17 mouse cellular contexts compared by ENCODE assay signal in genomic region chr19:3653508-3653907, GRCm38 (mm10). TPM values are rescaled to one million over a fixed set of nuclear protein-coding genes. Genes with fewer than 3 reads are reported as not detected.
A peak's percentile ranks its signal among the peaks of the same experiment; 100 is the strongest.
DNase-seq lines count a peak whose midpoint lies in the region; ATAC-seq and TF ChIP-seq lines count a peak whose summit lies in the region.
"Had no signal": no experiment of that assay in that cellular context is flagged by ENCODE, and none has a peak within 500 bp of the region (broad histone marks: within the 10 kb centered on the region; RNA-seq: fewer than 3 reads in every experiment).

No protein-coding gene starts in this region.

- WGBS in heart, embryonic 16.5 days: 80% methylated on average over 4 of the region's 4 CpGs
- WGBS in liver, adult 2 months: 69% methylated on average over 4 of the region's 4 CpGs
- 80% methylated on average over 4 of the region's 4 CpGs for WGBS in liver, embryonic 11.5 days
- WGBS in stomach, postnatal 0 days: 80% methylated on average over 4 of the region's 4 CpGs

- no peak overlapping the region for H3K4me2 ChIP-seq in heart, embryonic 16.5 days (ENCODE audit: low read depth, low read length)
- no peak overlapping the region for H3K4me2 ChIP-seq in liver, embryonic 11.5 days
- H3K4me2 ChIP-seq in stomach, postnatal 0 days (replicated peaks; ENCODE audit: low read depth): no peak overlapping the region
- H3K4me2 ChIP-seq: forebrain, embryonic 13.5 days; intestine, embryonic 15.5 days; neural tube, embryonic 13.5 days; stomach, embryonic 15.5 days had no signal

- H3K79me2 ChIP-seq in liver, adult 2 months (ENCODE audit: control insufficient read depth, insufficient read depth, low read length): peaks cover 19% of the 10 kb centered on the region

- no peak for TF ChIP-seq EP300 in stomach, postnatal 0 days (optimal IDR thresholded peaks at IDR 0.05)

- no peak for DNase-seq in heart, postnatal 4 days
- DNase-seq in liver, adult 2 months (ENCODE audit: extremely low read depth, low read depth, low spot score): no peak
- no peak for DNase-seq in liver, embryonic 11.5 days (ENCODE audit: low spot score)
- peak; percentile 31 for DNase-seq in right cerebral cortex, adult 18-20 months
- DNase-seq in right cerebral cortex, postnatal 14 days: no peak
- DNase-seq in stomach, postnatal 0 days (ENCODE audit: low spot score): no peak
- DNase-seq in layer of hippocampus, postnatal 10 days (ENCODE audit: low spot score in 2 of 2): no peak
- DNase-seq: cerebellum, adult 11 months; cerebellum, postnatal 36 days had no signal

- no peak for TF ChIP-seq CTCF in liver, adult 2 months (IDR thresholded peaks at IDR 0.05; ENCODE audit: low read depth, low read length)
- TF ChIP-seq CTCF in stomach, postnatal 0 days (IDR thresholded peaks at IDR 0.05; ENCODE audit: low read depth): no peak

- peaks cover 9% of the 10 kb centered on the region; the same call in 1 of the 2 replicates for H3K4me1 ChIP-seq in heart, embryonic 16.5 days (ENCODE audit: control insufficient read depth, insufficient read depth, low read length)
- peaks cover 19% of the 10 kb centered on the region for H3K4me1 ChIP-seq in liver, adult 2 months (ENCODE audit: control insufficient read depth, insufficient read depth, low read length)
- H3K4me1 ChIP-seq in liver, embryonic 11.5 days (replicated peaks; ENCODE audit: control insufficient read depth, insufficient read depth, low read length): peaks cover 15% of the 10 kb centered on the region; the same call in 1 of the 2 replicates
- no peaks in the 10 kb centered on the region for H3K4me1 ChIP-seq in stomach, postnatal 0 days (replicated peaks; ENCODE audit: control insufficient read depth, insufficient read depth)
- H3K4me1 ChIP-seq: forebrain, embryonic 13.5 days; neural tube, embryonic 13.5 days had no signal

- peak overlapping the region; percentile 11 for H3K27ac ChIP-seq in heart, embryonic 16.5 days (ENCODE audit: low read length)
- peak overlapping the region; percentile 40 for H3K27ac ChIP-seq in liver, adult 2 months (replicated peaks; ENCODE audit: insufficient read depth, low read depth, low read length)
- no peak overlapping the region for H3K27ac ChIP-seq in liver, embryonic 11.5 days (ENCODE audit: low read depth, low read length)
- 0 out of 2 replicates have a peak overlapping the region, but pooled peaks have one; percentile 24 for H3K27ac ChIP-seq in stomach, postnatal 0 days (replicated peaks)
- H3K27ac ChIP-seq: forebrain, embryonic 13.5 days; hindbrain, embryonic 10.5 days; intestine, embryonic 15.5 days; neural tube, embryonic 13.5 days had no signal

- no peak overlapping the region for H3K9ac ChIP-seq in heart, embryonic 16.5 days (ENCODE audit: low read length)
- no peak overlapping the region for H3K9ac ChIP-seq in liver, adult 2 months (ENCODE audit: low read depth, low read length)
- H3K9ac ChIP-seq in liver, embryonic 11.5 days (ENCODE audit: low read depth, low read length): no peak overlapping the region
- H3K9ac ChIP-seq in stomach, postnatal 0 days (ENCODE audit: low read length): no peak overlapping the region
- H3K9ac ChIP-seq: forebrain, embryonic 13.5 days; intestine, embryonic 15.5 days; neural tube, embryonic 13.5 days; stomach, embryonic 15.5 days had no signal

- peaks cover 4% of the 10 kb centered on the region for H3K9me3 ChIP-seq in heart, embryonic 16.5 days (replicated peaks; ENCODE audit: control insufficient read depth, low read length)
- H3K9me3 ChIP-seq in liver, embryonic 11.5 days (ENCODE audit: control insufficient read depth, low read length): peaks cover 5% of the 10 kb centered on the region; the same call in 1 of the 2 replicates
- no peaks in the 10 kb centered on the region for H3K9me3 ChIP-seq in stomach, postnatal 0 days (ENCODE audit: control insufficient read depth, low read length)
- H3K9me3 ChIP-seq: intestine, embryonic 15.5 days; neural tube, embryonic 13.5 days; stomach, embryonic 15.5 days had no signal

- no peak for TF ChIP-seq POLR2A in liver, adult 2 months (IDR thresholded peaks at IDR 0.05; ENCODE audit: extremely low read depth, insufficient read depth, low read length)

- H3K36me3 ChIP-seq in heart, embryonic 16.5 days (ENCODE audit: control insufficient read depth, insufficient read depth): peaks cover 28% of the 10 kb centered on the region
- peaks cover 11% of the 10 kb centered on the region for H3K36me3 ChIP-seq in liver, adult 2 months (ENCODE audit: control insufficient read depth, insufficient read depth, low read length)
- peaks cover 21% of the 10 kb centered on the region for H3K36me3 ChIP-seq in liver, embryonic 11.5 days (ENCODE audit: control insufficient read depth, insufficient read depth, low read length)
- H3K36me3 ChIP-seq in stomach, postnatal 0 days (ENCODE audit: control insufficient read depth, insufficient read depth, low read length): peaks cover 16% of the 10 kb centered on the region

- no peaks in the 10 kb centered on the region for H3K27me3 ChIP-seq in heart, embryonic 16.5 days (ENCODE audit: control insufficient read depth, insufficient read depth, low read length)
- no peaks in the 10 kb centered on the region for H3K27me3 ChIP-seq in liver, adult 2 months (ENCODE audit: control insufficient read depth, insufficient read depth, low read length)
- no peaks in the 10 kb centered on the region for H3K27me3 ChIP-seq in liver, embryonic 11.5 days (replicated peaks; ENCODE audit: control insufficient read depth, insufficient read depth, low read length)
- H3K27me3 ChIP-seq in stomach, postnatal 0 days (ENCODE audit: control insufficient read depth, insufficient read depth, low read length): no peaks in the 10 kb centered on the region
- H3K27me3 ChIP-seq: CH12.LX; forebrain, embryonic 13.5 days; intestine, embryonic 15.5 days; neural tube, embryonic 13.5 days; stomach, embryonic 15.5 days had no signal

- ATAC-seq in heart, embryonic 16.5 days (replicated peaks; ENCODE audit: extremely low read depth, insufficient read depth, low FRiP score): no peak
- ATAC-seq in liver, embryonic 11.5 days (replicated peaks; ENCODE audit: low FRiP score): no peak
- no peak for ATAC-seq in stomach, postnatal 0 days (ENCODE audit: low FRiP score, low TSS enrichment)
- ATAC-seq: activated CD4-positive, CD25-positive, alpha-beta regulatory T cell, adult 4 months; forebrain, embryonic 13.5 days; intestine, embryonic 15.5 days had no signal

- H3K4me3 ChIP-seq in heart, embryonic 16.5 days (ENCODE audit: low read length): no peak overlapping the region
- H3K4me3 ChIP-seq in liver, adult 2 months (ENCODE audit: insufficient read depth, low read depth, low read length): no peak overlapping the region
- H3K4me3 ChIP-seq in liver, embryonic 11.5 days (ENCODE audit: low read depth, low read length): no peak overlapping the region
- H3K4me3 ChIP-seq in stomach, postnatal 0 days (ENCODE audit: low read depth, low read length): no peak overlapping the region
- H3K4me3 ChIP-seq: forebrain, embryonic 13.5 days; hindbrain, embryonic 10.5 days; intestine, embryonic 15.5 days; neural tube, embryonic 13.5 days; stomach, embryonic 15.5 days had no signal

RNA-seq across cellular contexts. Expression of gene Lrp5, which starts 32.9 kb away (rescaled TPM):
- polyA plus RNA-seq in heart, embryonic 16.5 days (2015; fragmentation: Nextera tagmentation; extraction: Ambion mirVana): 3.1 and 3.7 TPM in 2 replicates
- 10 to 100 TPM; 43.1 to 46.0 TPM for total RNA-seq in heart, postnatal 4 days (2021)
- 14.1 and 23.2 TPM in 2 replicates for total RNA-seq in liver, adult 2 months (2014; rRNA removed)
- polyA plus RNA-seq in liver, adult 2 months (2012; rRNA removed): 32.6 and 42.4 TPM in 2 replicates
- polyA plus RNA-seq in liver, embryonic 11.5 days (2014; fragmentation: Nextera tagmentation; extraction: Ambion mirVana): 5.4 and 6.3 TPM in 2 replicates
- polyA plus RNA-seq in stomach, postnatal 0 days (2015; fragmentation: Nextera tagmentation; extraction: Ambion mirVana): 2.6 and 2.7 TPM in 2 replicates
- total RNA-seq in layer of hippocampus, postnatal 10 days (2021): 10 to 100 TPM; 13.3 to 14.3 TPM

RNA-seq across cellular contexts. Expression of gene 1810055G02Rik, which starts 54.6 kb away (rescaled TPM):
- 18.6 and 20.1 TPM in 2 replicates for polyA plus RNA-seq in heart, embryonic 16.5 days (2015; fragmentation: Nextera tagmentation; extraction: Ambion mirVana)
- total RNA-seq in heart, postnatal 4 days (2021): 10 to 100 TPM; 17.5 to 18.3 TPM
- total RNA-seq in liver, adult 2 months (2014; rRNA removed): 10.6 and 20.1 TPM in 2 replicates
- polyA plus RNA-seq in liver, adult 2 months (2012; rRNA removed): 18.4 and 26.9 TPM in 2 replicates
- 27.9 and 31.3 TPM in 2 replicates for polyA plus RNA-seq in liver, embryonic 11.5 days (2014; fragmentation: Nextera tagmentation; extraction: Ambion mirVana)
- 17.1 and 18.8 TPM in 2 replicates for polyA plus RNA-seq in stomach, postnatal 0 days (2015; fragmentation: Nextera tagmentation; extraction: Ambion mirVana)
- total RNA-seq in layer of hippocampus, postnatal 10 days (2021): 10 to 100 TPM; 25.4 to 39.3 TPM
